Mouse (Mus musculus) stomach, embryonic 15.5 days (tissue): ENCODE measurements around the gene Aldh8a1. TPM values are rescaled to one million over a fixed set of nuclear protein-coding genes. Genes with fewer than 3 reads are reported as not detected.

ENCODE experiments used
- ATAC-seq: fragments of 200-750 bp; cut with Nextera tagmentation; 2 replicates; pipeline ENCODE4 v1.8.0; 2017; ENCODE audit warnings: low read depth, moderate number of reproducible peaks, moderate TSS enrichment; ENCODE audit not compliant: insufficient read depth, low FRiP score
- H3K27ac ChIP-seq: fragments of 300-500 bp; sonication (generic); 2 replicates; pipeline ENCODE4 v1.5.1; 2015; ENCODE audit warnings: mild to moderate bottlenecking, inconsistent platforms
- H3K27me3 ChIP-seq: fragments of 300-500 bp; sonication (generic); replicated peaks from 2 replicates; pipeline ENCODE4 v1.6.1; 2015; ENCODE audit warnings: inconsistent platforms
- H3K36me3 ChIP-seq: fragments of 300-500 bp; sonication (generic); 2 replicates; pipeline ENCODE4 v1.6.1; 2015; ENCODE audit warnings: inconsistent platforms
- H3K4me1 ChIP-seq: fragments of 300-500 bp; sonication (generic); 2 replicates; pipeline ENCODE4 v1.6.1; 2015; ENCODE audit warnings: inconsistent platforms
- H3K4me2 ChIP-seq: fragments of 300-500 bp; sonication (generic); 2 replicates; pipeline ENCODE4 v1.6.1; 2015; ENCODE audit warnings: mild to moderate bottlenecking, inconsistent platforms
- H3K4me3 ChIP-seq: fragments of 300-500 bp; sonication (generic); replicated peaks from 2 replicates; pipeline ENCODE4 v1.5.1; 2015; ENCODE audit warnings: inconsistent platforms
- H3K9ac ChIP-seq: fragments of 300-500 bp; sonication (generic); 2 replicates; pipeline ENCODE4 v1.6.1; 2015; ENCODE audit warnings: inconsistent platforms
- H3K9me3 ChIP-seq: fragments of 300-500 bp; sonication (generic); 2 replicates; pipeline ENCODE4 v1.6.1; 2016; ENCODE audit warnings: inconsistent platforms
- WGBS: fragments of 180-500 bp; shearing (Covaris S2); methylation state at CpG from one replicate; pipeline ENCODE4 v1.1.7; 2015; 5-methylcytosine and 5-hydroxymethylcytosine counted together
- polyA plus RNA-seq: library from polyadenylated mRNA; unstranded; fragments of >200 nt; fragmentation: Nextera tagmentation; extraction: Ambion mirVana; gene quantifications from 2 replicates; pipeline ENCODE4 v1.2.1, GENCODE M21; 2015

Aldh8a1 gene
- polyA plus RNA-seq, 1 experiment from 2014 or later = 2.1 TPM

DNA sequence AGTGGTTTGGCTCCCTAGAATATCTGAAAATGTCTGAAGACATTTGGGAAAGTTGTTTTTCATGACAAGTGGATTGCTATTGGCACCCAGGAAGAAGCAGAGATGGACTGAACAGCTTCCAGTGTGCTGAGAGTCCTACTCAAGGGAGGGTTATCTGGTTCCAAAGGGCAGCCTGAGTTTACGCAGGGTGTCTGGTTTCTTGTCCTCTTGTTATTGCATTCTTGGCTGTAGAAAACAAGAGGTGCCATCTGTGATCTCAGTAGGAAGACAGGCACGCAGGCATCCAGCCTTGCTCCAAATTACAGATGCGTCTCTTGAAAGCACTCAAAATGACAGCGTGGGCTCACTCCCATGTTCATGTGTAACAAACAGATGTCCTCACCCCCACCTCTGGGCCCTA is 63.9 kb downstream of the Aldh8a1 start:
- 53% methylated on average over 4 of the region's 4 CpGs for WGBS
- no peak for ATAC-seq
- Histone ChIP-seq H3K9ac (no peak overlapping the region), H3K36me3 (no peaks in the 10 kb centered on the region), H3K27me3 (no peaks in the 10 kb centered on the region), H3K4me2 (no peak overlapping the region), H3K4me3 (no peak overlapping the region), H3K4me1 (peaks cover 5% of the 10 kb centered on the region; the same call in 1 of the 2 replicates), H3K27ac (no peak overlapping the region), H3K9me3 (no peaks in the 10 kb centered on the region)

DNA sequence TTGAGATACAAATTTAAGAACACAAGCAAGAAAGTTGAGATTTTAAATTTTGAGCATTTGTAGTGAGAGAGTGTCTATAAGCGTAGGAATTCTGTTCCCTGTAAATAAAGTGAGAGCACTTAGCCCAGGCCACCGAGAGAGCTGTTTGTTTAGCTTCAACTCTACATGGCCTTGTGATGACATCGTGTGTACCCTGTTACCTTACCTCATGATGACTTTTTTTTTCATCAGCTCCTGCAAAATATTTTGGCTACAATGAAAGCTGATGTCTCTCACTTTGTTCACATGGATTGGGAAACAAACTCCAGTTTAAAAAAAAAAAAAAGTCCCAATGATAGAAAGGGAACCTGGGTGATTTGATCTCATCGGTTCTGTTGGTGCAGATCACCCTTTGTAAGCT is 64.6 kb downstream of the Aldh8a1 start:
- no peak overlapping the region for H3K9ac ChIP-seq
- H3K27ac ChIP-seq = no peak overlapping the region
- H3K9me3 ChIP-seq = no peaks in the 10 kb centered on the region
- H3K27me3 ChIP-seq = no peaks in the 10 kb centered on the region
- WGBS = 58% methylated on average over 4 of the region's 4 CpGs
- no peaks in the 10 kb centered on the region for H3K36me3 ChIP-seq
- no peak for ATAC-seq
- H3K4me2 ChIP-seq = no peak overlapping the region
- H3K4me3 ChIP-seq = no peak overlapping the region
- H3K4me1 ChIP-seq = peaks cover 5% of the 10 kb centered on the region; the same call in 1 of the 2 replicates

DNA sequence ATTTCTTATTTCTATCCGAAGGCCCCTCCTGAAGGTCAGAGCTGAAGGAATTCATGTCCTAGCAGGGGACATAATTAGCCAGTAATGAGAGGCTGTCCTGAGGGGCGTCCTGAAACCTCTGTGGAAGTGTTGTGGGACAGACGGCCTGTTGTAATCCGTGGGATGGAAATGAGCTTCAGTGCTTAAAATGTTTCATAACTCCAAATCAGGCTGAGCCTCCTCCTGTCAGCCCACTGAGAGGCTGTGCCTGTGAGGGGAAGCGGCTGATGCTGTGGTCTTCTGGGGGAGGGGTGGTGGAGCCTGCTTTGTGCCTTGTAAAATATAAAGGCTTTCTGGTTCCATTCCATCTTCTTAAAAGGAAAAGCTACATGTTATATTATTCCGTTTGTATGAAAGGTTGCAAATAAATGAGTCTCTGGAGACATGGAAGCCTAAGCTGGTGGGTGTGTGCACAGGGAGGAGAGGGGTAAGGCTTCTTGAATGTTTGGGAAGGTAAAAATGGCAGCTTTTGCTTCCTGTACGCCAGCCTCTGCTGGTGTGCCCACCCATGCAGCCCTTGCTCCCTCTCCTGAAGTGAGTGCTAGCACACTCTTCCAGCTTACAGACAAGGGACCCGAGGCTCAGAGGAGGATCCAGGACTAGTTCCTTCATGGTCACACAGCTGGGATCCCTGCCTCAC is 66.7 kb downstream of the Aldh8a1 start:
- 0 out of 2 replicates have a peak overlapping the region, but pooled peaks have one; percentile 11 for H3K27ac ChIP-seq
- 0 out of 2 replicates have a peak, but pooled peaks have one; percentile 11 for ATAC-seq

DNA sequence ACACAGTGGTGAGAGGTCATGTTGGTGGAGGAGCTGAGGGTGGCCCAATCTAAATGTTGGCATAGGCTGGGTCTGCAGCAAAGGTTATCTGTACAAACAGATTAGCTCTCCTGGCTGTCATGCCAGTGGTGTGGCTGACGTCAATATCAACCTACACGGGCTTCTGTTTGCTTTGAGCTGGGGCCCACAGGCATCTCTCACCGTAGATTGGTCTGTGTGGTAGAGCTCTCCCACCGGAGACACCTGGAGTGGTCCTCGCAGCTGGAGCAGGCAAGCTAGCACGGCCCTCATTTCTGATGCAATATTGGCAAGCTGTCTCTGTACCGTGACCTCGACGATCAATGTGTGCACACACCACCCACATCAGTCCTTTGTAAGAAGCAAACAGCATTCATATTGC is 67.3 kb downstream of the Aldh8a1 start:
- H3K4me3 ChIP-seq = no peak overlapping the region
- no peak overlapping the region for H3K4me2 ChIP-seq
- WGBS = 59% methylated on average over 9 of the region's 9 CpGs
- ATAC-seq = 0 out of 2 replicates have a peak, but pooled peaks have one; percentile 37
- no peak overlapping the region for H3K9ac ChIP-seq
- H3K9me3 ChIP-seq = no peaks in the 10 kb centered on the region
- peaks cover 5% of the 10 kb centered on the region; the same call in 1 of the 2 replicates for H3K4me1 ChIP-seq
- H3K36me3 ChIP-seq = no peaks in the 10 kb centered on the region
- H3K27me3 ChIP-seq = no peaks in the 10 kb centered on the region
- H3K27ac ChIP-seq = 0 out of 2 replicates have a peak overlapping the region, but pooled peaks have one; percentile 11

More for the DNA sequence above, 66.7 kb downstream of the Aldh8a1 start:
- WGBS = 32% methylated on average over 8 of the region's 8 CpGs
- peaks cover 5% of the 10 kb centered on the region; the same call in 1 of the 2 replicates for H3K4me1 ChIP-seq
- no peaks in the 10 kb centered on the region for H3K9me3 ChIP-seq
- H3K4me2 ChIP-seq = no peak overlapping the region
- no peaks in the 10 kb centered on the region for H3K36me3 ChIP-seq
- no peaks in the 10 kb centered on the region for H3K27me3 ChIP-seq
- H3K9ac ChIP-seq = no peak overlapping the region
- no peak overlapping the region for H3K4me3 ChIP-seq

Other genes with a start within 250 kb of the Aldh8a1 start
- gene Myb, start 216.3 kb upstream of the Aldh8a1 start, polyA plus RNA-seq = 5.5 and 5.6 TPM in 2 replicates
- gene Hbs1l, start 81.3 kb upstream of the Aldh8a1 start, polyA plus RNA-seq = 75.4 and 88.1 TPM in 2 replicates
- gene 1700020N01Rik, start 215.9 kb downstream of the Aldh8a1 start, polyA plus RNA-seq = not detected in 2 replicates